Mouse (Mus musculus): Measurements from ENCODE around the gene Trim38. TPM values are rescaled to one million over a fixed set of nuclear protein-coding genes. Genes with fewer than 3 reads are reported as not detected.
"Not testable (repeated sequence)": the region's sequence is repeated elsewhere in the genome, so short reads cannot be mapped to it uniquely, and the experiment has no call there.

Trim38 gene
- polyA plus RNA-seq, 1 experiment: not detected

DNA sequence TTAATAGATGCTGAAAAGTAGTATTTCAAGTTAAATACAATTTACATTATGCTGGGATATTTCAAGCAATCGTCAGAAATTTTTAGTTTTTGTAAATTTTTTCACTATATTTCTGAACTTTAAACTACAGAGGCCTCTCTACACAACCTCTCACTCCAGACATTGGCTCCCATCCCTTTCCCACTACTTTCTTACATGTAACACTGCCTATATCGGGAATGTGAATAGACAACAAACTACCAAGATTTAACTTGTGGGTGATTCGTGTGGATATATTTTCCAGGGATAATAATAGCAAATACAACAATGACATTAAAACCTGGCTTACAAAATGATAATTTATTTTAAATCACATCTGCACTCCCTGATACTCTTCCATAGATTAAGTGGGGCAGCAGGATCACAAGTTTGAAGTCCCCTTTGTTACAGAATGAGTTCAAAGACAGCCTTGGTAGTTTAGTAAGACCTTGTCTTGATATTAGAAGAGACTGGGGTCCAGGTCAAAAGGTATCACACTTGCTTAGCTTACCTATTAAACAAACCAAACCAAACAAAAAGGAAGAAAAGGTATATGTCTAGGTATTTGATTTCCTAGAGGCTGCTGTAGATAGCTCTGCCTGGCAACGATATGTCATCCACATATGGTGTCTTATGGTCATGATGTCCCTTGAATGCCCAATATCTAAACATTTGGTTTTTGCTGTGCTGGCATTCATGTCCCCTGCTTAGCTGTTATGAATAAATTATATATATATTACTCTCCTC lies 16.2 kb upstream of the Trim38 start:
- no peak for TF ChIP-seq GATA1 (IDR thresholded peaks at IDR 0.05; ENCODE audit: low read length)

GRCm38 (mm10) chr13:23755000-23755399 lies 14.7 kb upstream of the Trim38 start:
- no peak for TF ChIP-seq GATA1 (IDR thresholded peaks at IDR 0.05; ENCODE audit: low read length)

DNA sequence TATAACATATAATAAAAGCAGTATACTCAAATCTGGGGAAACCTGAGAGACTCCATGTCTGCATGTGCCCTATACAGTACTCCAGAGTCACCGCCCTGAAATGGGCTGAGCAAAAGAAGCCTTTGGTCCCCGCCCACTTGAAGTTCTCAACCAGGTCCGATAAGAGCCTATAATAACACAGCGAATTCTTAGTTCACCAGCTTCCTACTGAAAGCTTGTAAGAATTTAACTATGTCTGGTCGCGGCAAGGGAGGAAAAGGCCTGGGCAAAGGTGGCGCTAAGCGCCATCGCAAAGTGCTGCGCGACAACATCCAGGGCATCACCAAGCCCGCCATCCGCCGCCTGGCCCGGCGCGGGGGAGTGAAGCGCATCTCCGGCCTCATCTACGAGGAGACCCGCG lies 12.9 kb upstream of the Trim38 start, which contains the start of gene Hist1h4b:
TSS of gene Hist1h4b (plus strand) at position 224 of the 400 bp plus-strand sequence.
- TF ChIP-seq GATA1 (IDR thresholded peaks at IDR 0.05; ENCODE audit: low read length): no peak

DNA sequence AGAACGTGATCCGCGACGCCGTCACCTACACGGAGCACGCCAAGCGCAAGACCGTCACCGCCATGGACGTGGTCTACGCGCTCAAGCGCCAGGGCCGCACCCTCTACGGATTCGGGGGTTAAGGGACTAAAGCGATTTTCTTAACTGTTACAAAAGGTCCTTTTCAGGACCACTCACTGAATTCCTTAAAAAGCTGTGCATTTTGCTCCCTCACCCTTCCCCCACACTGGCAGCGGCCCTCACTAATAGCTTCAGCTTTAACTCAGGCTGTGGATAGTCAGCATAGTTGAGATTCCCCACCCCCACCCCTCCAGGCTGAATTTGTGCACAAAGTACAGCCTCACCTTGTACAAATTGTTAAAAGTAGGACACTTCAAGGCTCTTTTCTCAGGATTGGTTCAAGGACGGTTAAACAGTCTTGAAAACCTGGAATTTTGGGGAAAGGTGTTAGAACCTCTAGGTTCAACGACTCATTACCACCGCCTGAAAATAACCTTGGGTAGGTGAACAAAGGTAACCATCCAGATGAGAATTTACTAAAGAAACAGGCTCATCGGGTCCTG lies 12.4 kb upstream of the Trim38 start:
- no peak for TF ChIP-seq GATA1 (IDR thresholded peaks at IDR 0.05; ENCODE audit: low read length)

DNA sequence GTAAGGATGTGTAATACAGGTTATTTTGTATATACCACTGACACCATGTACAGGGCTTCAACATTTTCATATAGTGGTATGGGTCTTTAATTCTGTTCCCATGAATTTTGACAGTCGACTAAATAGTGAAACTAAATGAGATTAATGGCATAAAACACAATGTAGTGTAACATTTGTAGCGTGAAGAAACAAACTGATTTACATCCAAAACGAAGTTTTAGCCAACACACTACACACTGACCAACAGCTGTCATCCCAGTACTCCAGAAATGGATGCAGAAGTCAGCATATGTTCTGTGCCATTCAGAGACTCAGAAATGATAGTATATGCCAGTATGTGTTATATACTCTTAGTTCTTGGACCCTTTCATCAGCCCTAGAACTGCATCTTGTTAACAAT lies 11.8 kb upstream of the Trim38 start:
- no peak for TF ChIP-seq GATA1 (IDR thresholded peaks at IDR 0.05; ENCODE audit: low read length)

DNA sequence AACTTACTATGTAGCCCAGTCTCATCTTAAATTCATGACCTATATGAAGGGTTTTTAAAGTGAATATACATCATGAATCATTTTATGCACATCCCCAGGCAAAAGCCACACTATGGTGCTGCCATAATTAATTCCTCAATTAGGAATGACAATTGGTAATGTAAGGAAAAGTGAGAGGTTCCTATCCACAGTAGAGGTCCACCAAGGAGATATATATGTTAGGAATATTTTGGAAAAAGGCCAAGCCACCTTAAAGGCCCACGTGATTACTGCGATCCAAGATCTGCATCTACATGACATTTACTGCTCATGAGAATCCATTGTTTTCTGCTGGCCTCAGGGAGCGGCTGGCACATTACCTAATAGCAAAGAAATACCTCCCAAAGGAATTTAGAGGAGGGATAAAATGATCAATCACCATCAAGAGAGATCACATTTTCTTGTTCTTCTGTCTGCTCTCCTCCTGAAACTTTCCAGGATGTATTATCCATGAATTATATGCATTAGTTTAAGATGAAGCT lies 10.4 kb upstream of the Trim38 start:
- no peak for TF ChIP-seq GATA1 (IDR thresholded peaks at IDR 0.05; ENCODE audit: low read length)

DNA sequence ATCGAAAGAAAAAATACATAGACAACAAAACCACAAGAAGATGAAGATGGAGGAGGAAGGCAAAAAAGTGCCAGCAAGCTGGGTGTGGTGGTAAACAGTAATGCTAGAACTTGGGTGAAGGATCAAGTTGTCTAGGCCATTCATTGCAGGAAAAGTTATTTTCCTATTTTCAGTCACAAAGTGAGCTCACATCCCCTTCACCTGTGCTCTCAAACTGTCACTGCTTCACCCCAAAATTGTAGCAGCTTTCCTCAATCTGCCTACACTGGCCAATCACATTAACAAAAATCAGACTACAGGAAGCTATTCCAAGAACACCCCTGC lies 9.8 kb upstream of the Trim38 start:
- TF ChIP-seq GATA1 (IDR thresholded peaks at IDR 0.05; ENCODE audit: low read length): no peak

- no peak for TF ChIP-seq GATA1 (IDR thresholded peaks at IDR 0.05; ENCODE audit: low read length)
Observed at GRCm38 (mm10) chr13:23760240-23760971, 9.3 kb upstream of the Trim38 start.

- TF ChIP-seq GATA1 (IDR thresholded peaks at IDR 0.05; ENCODE audit: low read length): no peak
Observed at GRCm38 (mm10) chr13:23760972-23761864, 8.5 kb upstream of the Trim38 start, which contains the start of gene Hist1h4a. Hist1h4a (minus strand) TSS chr13:23761230.

- not testable (repeated sequence) for TF ChIP-seq GATA1 (IDR thresholded peaks at IDR 0.05; ENCODE audit: low read length)
Observed at GRCm38 (mm10) chr13:23761871-23762821, 7.6 kb upstream of the Trim38 start, which contains the start of gene Hist1h3a. Hist1h3a (minus strand) TSS chr13:23762386.

GRCm38 (mm10) chr13:23763242-23763585 lies 6.5 kb upstream of the Trim38 start:
- no peak for TF ChIP-seq GATA1 (IDR thresholded peaks at IDR 0.05; ENCODE audit: low read length)

DNA sequence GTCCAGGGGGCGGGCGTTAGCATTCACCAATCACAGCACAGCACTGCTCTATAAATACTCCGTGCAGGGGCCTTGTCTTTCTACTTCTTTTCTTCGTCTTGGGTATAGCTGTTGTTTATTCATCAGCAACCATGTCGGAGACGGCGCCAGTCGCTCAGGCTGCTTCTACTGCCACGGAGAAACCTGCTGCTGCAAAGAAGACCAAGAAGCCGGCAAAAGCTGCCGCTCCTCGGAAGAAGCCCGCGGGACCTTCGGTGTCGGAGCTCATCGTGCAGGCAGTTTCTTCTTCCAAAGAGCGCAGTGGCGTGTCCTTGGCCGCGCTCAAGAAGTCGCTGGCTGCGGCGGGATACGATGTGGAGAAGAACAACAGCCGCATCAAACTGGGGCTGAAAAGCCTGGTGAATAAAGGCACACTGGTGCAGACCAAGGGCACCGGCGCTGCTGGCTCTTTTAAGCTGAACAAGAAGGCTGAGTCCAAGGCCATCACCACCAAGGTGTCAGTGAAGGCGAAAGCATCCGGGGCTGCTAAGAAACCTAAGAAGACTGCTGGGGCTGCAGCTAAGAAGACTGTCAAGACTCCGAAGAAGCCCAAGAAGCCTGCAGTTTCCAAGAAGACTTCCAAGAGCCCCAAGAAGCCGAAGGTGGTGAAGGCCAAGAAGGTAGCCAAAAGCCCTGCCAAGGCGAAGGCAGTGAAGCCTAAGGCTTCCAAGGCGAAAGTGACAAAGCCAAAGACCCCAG lies 6.0 kb upstream of the Trim38 start, which contains the start of gene Hist1h1a:
TSS of gene Hist1h1a (plus strand) at position 81 of the 738 bp plus-strand sequence.
- no peak for TF ChIP-seq GATA1 (IDR thresholded peaks at IDR 0.05; ENCODE audit: low read length)

All from G1E-ER4 (cell line).